Mouse (Mus musculus): ENCODE measurements around the gene Gstp1. TPM values are rescaled to one million over a fixed set of nuclear protein-coding genes. Genes with fewer than 3 reads are reported as not detected.

Gstp1 gene
- polyA plus RNA-seq, 1 experiment from 2014 or later, result 372 TPM

DNA sequence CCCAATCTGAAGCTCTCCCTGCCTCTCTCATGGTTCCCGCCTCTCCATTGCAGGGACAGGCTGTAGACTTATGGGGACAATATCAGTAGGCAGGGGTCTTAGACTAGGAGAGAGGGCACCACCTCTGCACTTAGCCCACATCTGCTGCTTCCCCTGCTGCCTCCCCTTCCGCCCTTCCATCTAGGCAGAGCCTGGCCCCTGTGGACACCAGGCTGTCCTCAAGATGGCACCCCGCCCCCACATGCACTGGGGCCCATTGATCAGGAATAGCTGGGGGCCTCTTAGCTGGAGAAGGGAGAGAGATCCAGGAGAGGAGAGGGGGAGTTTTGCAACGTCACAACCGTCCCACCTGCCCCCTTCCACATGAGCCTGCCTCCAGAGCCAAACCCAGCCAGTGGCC, 45.4 kb downstream of the Gstp1 start, which contains the start of gene Tbx10:
TSS of gene Tbx10 (plus strand) at position 337 of the 400 bp plus-strand sequence.
- ATAC-seq, result no peak

DNA sequence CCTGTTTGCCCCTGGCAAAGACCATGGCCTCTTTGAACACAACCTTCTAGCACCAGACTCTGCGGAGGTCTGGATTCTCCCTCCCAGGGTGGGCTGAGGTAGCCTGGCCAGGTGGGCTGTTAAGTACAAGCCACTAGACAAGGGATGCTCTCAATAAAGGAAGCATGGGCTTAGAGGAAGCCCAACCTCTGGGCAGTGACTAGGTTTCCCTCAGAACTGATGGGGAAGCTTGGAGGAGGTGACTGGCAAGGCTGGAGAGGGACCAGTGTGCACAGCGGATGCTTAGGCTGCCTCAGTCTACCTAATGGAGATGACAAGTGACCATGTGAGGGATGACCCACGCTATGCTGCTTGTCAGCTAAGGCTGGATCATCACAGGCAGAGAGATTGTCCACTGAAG, 45.8 kb downstream of the Gstp1 start:
- no peaks in the 10 kb centered on the region for H3K36me3 ChIP-seq
- no peak overlapping the region for H3K4me3 ChIP-seq (replicated peaks)
- H3K27me3 ChIP-seq, result no peaks in the 10 kb centered on the region
- 83% methylated on average over 3 of the region's 3 CpGs for WGBS
- no peak for ATAC-seq
- peaks cover 3% of the 10 kb centered on the region; the same call in 1 of the 2 replicates for H3K9me3 ChIP-seq
- no peak overlapping the region for H3K4me2 ChIP-seq (replicated peaks)
- H3K9ac ChIP-seq (replicated peaks), result no peak overlapping the region
- H3K4me1 ChIP-seq (replicated peaks), result no peaks in the 10 kb centered on the region
- H3K27ac ChIP-seq, result no peak overlapping the region

More for the DNA sequence above, 45.4 kb downstream of the Gstp1 start, which contains the start of gene Tbx10:
- Histone ChIP-seq H3K4me1 (replicated peaks) (no peaks in the 10 kb centered on the region), H3K4me2 (replicated peaks) (no peak within 1 kb of the TSS), H3K27me3 (no peaks in the 10 kb centered on the region), H3K36me3 (no peaks in the 10 kb centered on the region), H3K9me3 (peaks cover 3% of the 10 kb centered on the region; the same call in 1 of the 2 replicates), H3K9ac (replicated peaks) (no peak within 1 kb of the TSS), H3K4me3 (replicated peaks) (no peak within 1 kb of the TSS), H3K27ac (no peak within 1 kb of the TSS)
- WGBS, result 57% methylated on average over 5 of the region's 5 CpGs

DNA sequence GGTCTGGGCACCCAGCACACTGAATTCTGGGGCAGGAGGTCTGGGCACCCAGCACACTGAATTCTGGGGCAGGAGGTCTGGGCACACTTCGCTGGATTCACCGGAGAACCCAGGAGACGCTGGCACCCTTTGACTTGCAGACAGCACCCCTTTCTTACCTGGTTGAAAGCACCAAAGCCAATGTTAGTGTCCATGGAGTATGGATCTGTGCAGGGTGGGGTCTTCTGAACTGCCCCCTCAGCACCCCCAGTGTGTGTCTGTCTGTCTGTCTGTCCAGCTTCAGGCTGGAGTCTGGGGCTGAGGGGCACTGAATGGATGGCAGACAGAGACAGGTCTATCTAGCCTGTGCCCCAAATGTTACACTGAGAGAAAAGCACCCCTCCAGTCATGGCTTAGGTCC, 46.2 kb downstream of the Gstp1 start:
- no peak for ATAC-seq
- no peaks in the 10 kb centered on the region for H3K27me3 ChIP-seq
- H3K36me3 ChIP-seq, result no peaks in the 10 kb centered on the region
- H3K27ac ChIP-seq, result no peak overlapping the region
- no peak overlapping the region for H3K4me3 ChIP-seq (replicated peaks)
- H3K9ac ChIP-seq (replicated peaks), result no peak overlapping the region
- H3K4me1 ChIP-seq (replicated peaks), result no peaks in the 10 kb centered on the region
- H3K9me3 ChIP-seq, result peaks cover 3% of the 10 kb centered on the region; the same call in 1 of the 2 replicates
- H3K4me2 ChIP-seq (replicated peaks), result no peak overlapping the region
- WGBS, result 94% methylated on average over 3 of the region's 3 CpGs

DNA sequence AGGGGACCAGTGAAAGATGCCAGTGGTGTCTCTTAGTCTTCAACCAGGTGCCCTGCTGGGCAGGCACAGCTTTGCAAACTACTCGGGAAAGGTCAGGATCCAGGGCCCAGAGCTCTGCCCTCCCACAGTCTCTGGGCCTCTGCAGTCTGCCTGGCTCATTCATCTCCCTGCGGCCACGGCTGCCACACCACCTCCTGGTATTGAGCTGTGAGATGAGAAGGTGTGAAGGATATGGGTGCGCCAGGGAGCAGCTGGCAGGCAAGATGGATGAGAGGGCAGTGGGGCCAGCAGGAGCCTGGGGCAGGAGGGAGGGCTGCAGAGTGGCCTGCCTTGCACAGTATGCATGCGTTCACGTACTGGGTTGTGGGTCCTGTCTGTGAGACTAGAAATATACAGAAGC, 47.0 kb downstream of the Gstp1 start:
- Histone ChIP-seq H3K27me3 (no peaks in the 10 kb centered on the region), H3K4me3 (replicated peaks) (no peak overlapping the region), H3K9ac (replicated peaks) (no peak overlapping the region), H3K4me2 (replicated peaks) (no peak overlapping the region), H3K36me3 (no peaks in the 10 kb centered on the region), H3K27ac (no peak overlapping the region), H3K9me3 (peaks cover 3% of the 10 kb centered on the region; the same call in 1 of the 2 replicates), H3K4me1 (replicated peaks) (no peaks in the 10 kb centered on the region)
- no peak for ATAC-seq
- WGBS, result 80% methylated on average over 6 of the region's 6 CpGs

DNA sequence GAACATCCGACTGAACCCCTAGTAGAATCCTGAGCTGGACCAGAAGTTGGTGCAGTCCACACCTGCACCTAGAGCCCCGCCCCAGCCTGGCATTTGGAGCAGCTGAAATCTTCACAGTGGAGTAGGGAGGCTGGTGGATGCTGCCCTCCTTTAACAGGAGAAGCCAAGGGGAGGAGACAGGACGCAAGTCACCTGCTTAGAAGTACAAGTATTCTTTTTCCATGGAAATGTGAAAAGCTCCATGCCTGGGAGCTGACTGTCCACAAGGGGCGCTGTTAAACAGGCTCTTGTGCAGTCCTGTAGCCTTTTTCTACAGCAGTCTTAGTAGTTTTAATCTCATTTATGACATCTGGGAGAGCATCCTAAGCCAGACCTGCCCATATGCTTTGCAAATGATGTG, 49.0 kb downstream of the Gstp1 start:
- WGBS, result 80% methylated on average over 4 of the region's 4 CpGs
- no peaks in the 10 kb centered on the region for H3K36me3 ChIP-seq
- no peaks in the 10 kb centered on the region for H3K27me3 ChIP-seq
- H3K4me3 ChIP-seq (replicated peaks), result no peak overlapping the region
- no peak overlapping the region for H3K27ac ChIP-seq
- H3K4me2 ChIP-seq (replicated peaks), result no peak overlapping the region
- peaks cover 13% of the 10 kb centered on the region for H3K4me1 ChIP-seq (replicated peaks)
- no peak overlapping the region for H3K9ac ChIP-seq (replicated peaks)
- peaks cover 3% of the 10 kb centered on the region; the same call in 1 of the 2 replicates for H3K9me3 ChIP-seq
- no peak for ATAC-seq

DNA sequence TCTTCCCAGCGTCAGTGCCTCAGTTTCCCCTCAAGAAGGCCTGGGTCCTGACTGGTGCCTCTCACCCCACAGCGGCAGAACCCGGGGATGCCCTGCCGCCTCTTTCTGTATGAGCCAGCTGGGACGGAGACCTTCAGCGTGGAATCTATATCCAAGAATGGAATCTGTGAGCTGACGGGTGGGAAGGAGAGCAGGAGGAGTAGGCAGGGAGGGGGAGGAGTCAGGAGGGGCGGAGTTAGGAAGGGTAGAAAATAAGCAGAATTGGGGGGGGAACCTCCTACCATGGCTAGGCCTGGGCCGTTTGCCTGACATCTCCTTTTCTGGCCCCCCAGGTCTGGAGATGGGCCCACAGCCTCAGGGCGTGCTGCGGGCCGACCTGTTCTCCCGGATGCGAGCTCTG, 49.7 kb downstream of the Gstp1 start:
- Histone ChIP-seq H3K4me1 (replicated peaks) (peaks cover 13% of the 10 kb centered on the region), H3K27ac (no peak overlapping the region), H3K27me3 (no peaks in the 10 kb centered on the region), H3K36me3 (no peaks in the 10 kb centered on the region), H3K4me3 (replicated peaks) (no peak overlapping the region), H3K9ac (replicated peaks) (no peak overlapping the region), H3K4me2 (replicated peaks) (no peak overlapping the region), H3K9me3 (peaks cover 3% of the 10 kb centered on the region; the same call in 1 of the 2 replicates)
- WGBS, result 91% methylated on average over 14 of the region's 14 CpGs
- ATAC-seq, result no peak

DNA sequence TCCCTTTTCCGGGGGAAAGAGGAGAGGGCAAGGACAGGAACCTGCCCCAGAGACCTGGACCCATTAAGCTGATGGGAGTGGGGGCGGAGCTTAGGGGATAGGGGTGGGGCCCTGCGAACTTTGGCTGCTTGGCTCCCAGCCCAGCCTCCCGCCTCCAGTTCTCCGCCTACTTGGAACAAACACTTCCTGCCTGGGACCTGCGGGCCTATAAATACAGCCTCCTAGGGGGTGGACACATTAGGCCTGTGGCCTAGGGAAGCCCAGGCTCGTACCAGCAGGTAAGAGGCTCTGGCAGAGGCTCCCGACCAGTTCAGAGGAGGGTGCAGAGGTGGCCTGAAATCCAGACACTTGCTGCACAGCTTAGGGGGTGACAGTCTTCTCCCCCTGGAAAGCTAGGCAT, 51.5 kb downstream of the Gstp1 start, which contains the start of gene Acy3:
TSS of gene Acy3 (plus strand) at position 237 of the 400 bp plus-strand sequence.
- Histone ChIP-seq H3K9me3 (peaks cover 3% of the 10 kb centered on the region; the same call in 1 of the 2 replicates), H3K27ac (no peak within 1 kb of the TSS), H3K4me2 (replicated peaks) (no peak within 1 kb of the TSS), H3K36me3 (no peaks in the 10 kb centered on the region), H3K27me3 (no peaks in the 10 kb centered on the region), H3K4me3 (replicated peaks) (no peak within 1 kb of the TSS), H3K9ac (replicated peaks) (no peak within 1 kb of the TSS), H3K4me1 (replicated peaks) (peaks cover 13% of the 10 kb centered on the region)
- ATAC-seq, result no peak
- 19% methylated on average over 8 of the region's 8 CpGs for WGBS

Other genes with a start within 250 kb of the Gstp1 start
- gene Chka, start 186.2 kb downstream of the Gstp1 start, polyA plus RNA-seq (2015; fragmentation: Nextera tagmentation; extraction: Ambion mirVana), result 49.5 and 58.0 TPM in 2 replicates
- 7.4 and 10.9 TPM in 2 replicates for gene Tcirg1, start 130.9 kb downstream of the Gstp1 start, polyA plus RNA-seq (2015; fragmentation: Nextera tagmentation; extraction: Ambion mirVana)
- 232 TPM in 2 replicates for gene Ndufs8, start 125.2 kb downstream of the Gstp1 start, polyA plus RNA-seq (2015; fragmentation: Nextera tagmentation; extraction: Ambion mirVana)
- 0.80 and 1.1 TPM in 2 replicates for gene Aldh3b1, start 108.2 kb downstream of the Gstp1 start, polyA plus RNA-seq (2015; fragmentation: Nextera tagmentation; extraction: Ambion mirVana)
- 5.6 and 8.1 TPM in 2 replicates for gene Unc93b1, start 102.8 kb downstream of the Gstp1 start, polyA plus RNA-seq (2015; fragmentation: Nextera tagmentation; extraction: Ambion mirVana)
- not detected in 2 replicates for gene Aldh3b3, start 79.3 kb downstream of the Gstp1 start, polyA plus RNA-seq (2015; fragmentation: Nextera tagmentation; extraction: Ambion mirVana)
- gene Aldh3b2, start 65.7 kb downstream of the Gstp1 start, polyA plus RNA-seq (2015; fragmentation: Nextera tagmentation; extraction: Ambion mirVana), result 0.09 and 0.18 TPM in 2 replicates
- gene Acy3, start 51.4 kb downstream of the Gstp1 start, polyA plus RNA-seq (2015; fragmentation: Nextera tagmentation; extraction: Ambion mirVana), result 1.2 and 1.5 TPM in 2 replicates
- gene Tbx10, start 45.2 kb downstream of the Gstp1 start, polyA plus RNA-seq (2015; fragmentation: Nextera tagmentation; extraction: Ambion mirVana), result not detected in 2 replicates
- 25.2 and 26.4 TPM in 2 replicates for gene Nudt8, start 37.4 kb downstream of the Gstp1 start, polyA plus RNA-seq (2015; fragmentation: Nextera tagmentation; extraction: Ambion mirVana)
- 4.9 and 5.5 TPM in 2 replicates for gene Gm49405, start 37.4 kb downstream of the Gstp1 start, polyA plus RNA-seq (2015; fragmentation: Nextera tagmentation; extraction: Ambion mirVana)
- 5.1 and 7.8 TPM in 2 replicates for gene Doc2g, start 34.7 kb downstream of the Gstp1 start, polyA plus RNA-seq (2015; fragmentation: Nextera tagmentation; extraction: Ambion mirVana)
- gene Ndufv1, start 25.2 kb downstream of the Gstp1 start, polyA plus RNA-seq (2015; fragmentation: Nextera tagmentation; extraction: Ambion mirVana), result 203 and 210 TPM in 2 replicates
- 1.3 and 3.9 TPM in 2 replicates for gene Gstp2, start 8.0 kb upstream of the Gstp1 start, polyA plus RNA-seq (2015; fragmentation: Nextera tagmentation; extraction: Ambion mirVana)
- not detected in 2 replicates for gene Gstp3, start 21.6 kb upstream of the Gstp1 start, polyA plus RNA-seq (2015; fragmentation: Nextera tagmentation; extraction: Ambion mirVana)
- gene Cabp2, start 43.6 kb upstream of the Gstp1 start, polyA plus RNA-seq (2015; fragmentation: Nextera tagmentation; extraction: Ambion mirVana), result not detected in 2 replicates
- gene Cdk2ap2, start 59.2 kb upstream of the Gstp1 start, polyA plus RNA-seq (2015; fragmentation: Nextera tagmentation; extraction: Ambion mirVana), result 78.7 and 82.1 TPM in 2 replicates
- 45.0 and 45.9 TPM in 2 replicates for gene Pitpnm1, start 62.0 kb upstream of the Gstp1 start, polyA plus RNA-seq (2015; fragmentation: Nextera tagmentation; extraction: Ambion mirVana)
- 79.8 and 80.9 TPM in 2 replicates for gene Aip, start 87.9 kb upstream of the Gstp1 start, polyA plus RNA-seq (2015; fragmentation: Nextera tagmentation; extraction: Ambion mirVana)
- 0.05 and 0.08 TPM in 2 replicates for gene Gpr152, start 101.8 kb upstream of the Gstp1 start, polyA plus RNA-seq (2015; fragmentation: Nextera tagmentation; extraction: Ambion mirVana)
- gene Cabp4, start 106.0 kb upstream of the Gstp1 start, polyA plus RNA-seq (2015; fragmentation: Nextera tagmentation; extraction: Ambion mirVana), result 0.19 and 0.34 TPM in 2 replicates
- gene Coro1b, start 110.6 kb upstream of the Gstp1 start, polyA plus RNA-seq (2015; fragmentation: Nextera tagmentation; extraction: Ambion mirVana), result 121 and 127 TPM in 2 replicates
- gene Ptprcap, start 115.6 kb upstream of the Gstp1 start, polyA plus RNA-seq (2015; fragmentation: Nextera tagmentation; extraction: Ambion mirVana), result 0.24 and 0.50 TPM in 2 replicates
- gene Rps6kb2, start 125.4 kb upstream of the Gstp1 start, polyA plus RNA-seq (2015; fragmentation: Nextera tagmentation; extraction: Ambion mirVana), result 60.5 and 62.9 TPM in 2 replicates
- gene Carns1, start 137.5 kb upstream of the Gstp1 start, polyA plus RNA-seq (2015; fragmentation: Nextera tagmentation; extraction: Ambion mirVana), result 4.2 and 4.8 TPM in 2 replicates
- 0.78 and 0.93 TPM in 2 replicates for gene Tbc1d10c, start 153.3 kb upstream of the Gstp1 start, polyA plus RNA-seq (2015; fragmentation: Nextera tagmentation; extraction: Ambion mirVana)
- 636 and 651 TPM in 2 replicates for gene Ppp1ca, start 154.1 kb upstream of the Gstp1 start, polyA plus RNA-seq (2015; fragmentation: Nextera tagmentation; extraction: Ambion mirVana)
- 24.9 and 26.3 TPM in 2 replicates for gene Rad9a, start 163.7 kb upstream of the Gstp1 start, polyA plus RNA-seq (2015; fragmentation: Nextera tagmentation; extraction: Ambion mirVana)
- 0.64 and 0.70 TPM in 2 replicates for gene Clcf1, start 176.3 kb upstream of the Gstp1 start, polyA plus RNA-seq (2015; fragmentation: Nextera tagmentation; extraction: Ambion mirVana)
- not detected in 2 replicates for gene AC109138.7, start 176.4 kb upstream of the Gstp1 start, polyA plus RNA-seq (2015; fragmentation: Nextera tagmentation; extraction: Ambion mirVana)
- 14.5 and 15.3 TPM in 2 replicates for gene Pold4, start 193.9 kb upstream of the Gstp1 start, polyA plus RNA-seq (2015; fragmentation: Nextera tagmentation; extraction: Ambion mirVana)
- gene Ssh3, start 231.2 kb upstream of the Gstp1 start, polyA plus RNA-seq (2015; fragmentation: Nextera tagmentation; extraction: Ambion mirVana), result 6.0 and 8.7 TPM in 2 replicates
- 23.4 and 27.8 TPM in 2 replicates for gene Ankrd13d, start 245.2 kb upstream of the Gstp1 start, polyA plus RNA-seq (2015; fragmentation: Nextera tagmentation; extraction: Ambion mirVana)